Mouse (Mus musculus): ENCODE results near the gene Ccdc125. TPM values are rescaled to one million over a fixed set of nuclear protein-coding genes. Genes with fewer than 3 reads are reported as not detected.

The Ccdc125 gene
- polyA plus RNA-seq (2015; fragmentation: Nextera tagmentation; extraction: Ambion mirVana) = 8.3 and 10.5 TPM in 2 replicates

DNA sequence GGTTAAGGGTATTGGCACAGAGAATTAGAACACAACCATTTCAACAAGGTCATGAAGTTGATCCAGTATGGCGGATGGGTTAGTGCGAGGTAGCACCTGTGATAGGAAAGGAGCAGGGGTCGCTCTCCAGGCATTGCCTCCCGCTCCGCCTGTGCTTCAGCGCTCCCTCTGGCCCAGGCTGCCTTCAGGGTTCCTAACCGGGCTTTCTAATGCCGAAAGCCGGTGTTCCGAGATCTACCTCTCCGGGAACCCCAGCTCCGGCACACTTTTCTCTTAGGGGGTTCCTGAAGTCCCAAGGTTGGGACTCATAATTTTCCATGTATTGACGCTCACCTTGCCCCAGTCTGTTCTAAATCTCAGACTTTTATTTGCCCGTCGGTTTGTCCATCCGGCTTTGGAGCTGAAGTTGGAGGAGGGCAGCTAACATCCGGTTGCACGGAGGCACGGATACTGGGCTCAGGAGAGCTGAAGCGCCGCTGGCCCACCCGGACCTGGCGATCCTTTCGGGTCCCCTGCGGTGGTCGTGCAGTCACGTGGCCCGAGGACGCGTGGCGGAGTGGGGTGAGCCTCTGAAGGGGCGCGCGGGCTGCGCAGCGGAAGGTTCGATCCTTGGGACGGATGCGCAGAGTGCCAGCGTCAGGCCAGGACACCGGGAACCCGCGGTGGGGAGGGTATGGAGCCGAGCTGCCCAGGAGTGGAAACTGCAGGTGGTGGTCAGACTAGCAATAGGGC, at the start of gene Ccdc125:
Ccdc125 (plus strand) TSS at position 427 of the 732 bp plus-strand sequence.

GRCm38 (mm10) chr13:100650550-100651438, 18.7 kb upstream of the Ccdc125 start, which contains the start of the genes Ak6 and Rad17:
Ak6 (plus strand) TSS chr13:100650979.
Rad17 (minus strand) TSS chr13:100651051.

DNA sequence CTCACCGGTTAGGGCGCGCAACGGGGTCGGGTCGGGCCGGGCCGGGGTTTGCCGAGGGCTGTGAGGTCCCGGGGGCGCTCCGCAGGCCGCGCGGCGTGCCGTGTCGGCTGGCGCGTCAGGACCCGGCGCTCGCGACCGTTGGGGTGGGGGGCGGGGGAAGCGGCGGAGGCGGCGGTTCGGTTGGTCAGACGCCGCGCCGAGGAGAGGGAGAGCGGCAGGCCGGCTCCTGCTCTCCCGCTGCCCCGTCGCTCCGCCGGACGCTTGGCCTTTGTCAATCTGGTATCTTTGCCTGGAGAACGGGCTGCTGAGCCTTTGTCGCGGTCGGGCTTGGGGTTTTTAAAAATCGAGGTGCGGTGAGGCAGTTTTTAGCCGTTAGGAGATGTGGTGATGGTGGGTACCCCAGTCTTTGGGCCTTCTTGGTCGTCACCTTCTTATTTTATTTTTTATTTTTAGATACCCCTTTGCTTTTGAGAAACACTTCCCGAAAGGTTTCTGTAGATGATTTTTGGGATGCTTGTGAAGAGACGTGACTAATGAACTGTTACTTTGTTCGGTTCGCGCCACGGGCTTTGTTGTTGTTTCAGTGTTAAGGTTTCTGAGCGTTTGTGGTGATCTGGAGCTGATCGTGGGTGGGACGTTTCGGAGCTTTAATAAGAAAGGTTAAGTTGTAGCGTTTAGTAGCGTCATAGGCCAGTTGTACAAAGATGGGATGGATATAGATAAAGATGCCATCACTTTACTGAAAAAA, 17.9 kb upstream of the Ccdc125 start, which contains the start of gene Taf9:
Taf9 (plus strand) TSS at position 141 of the 748 bp plus-strand sequence.

DNA sequence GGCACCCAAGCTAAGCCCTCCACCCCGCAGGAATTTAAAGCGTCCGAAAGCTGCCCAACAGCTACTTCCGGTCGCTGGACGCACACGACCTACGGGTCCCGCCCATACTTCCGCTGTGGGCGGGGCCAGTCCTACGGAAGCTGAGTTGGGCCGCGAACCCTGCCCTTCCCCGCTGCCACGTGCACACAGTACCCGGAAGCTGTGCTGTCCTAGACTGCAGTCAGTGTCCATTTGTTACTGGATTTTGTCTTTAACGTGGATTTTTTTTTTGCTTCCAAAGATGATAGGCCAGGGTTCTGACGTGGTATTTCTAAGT, 61.3 kb downstream of the Ccdc125 start, which contains the start of gene Cdk7:
Cdk7 (minus strand) TSS at position 79 of the 316 bp plus-strand sequence.

GRCm38 (mm10) chr13:100744036-100744744, 74.7 kb downstream of the Ccdc125 start, which contains the start of gene Mrps36:
Mrps36 (minus strand) TSS chr13:100744659.

Other genes with a start within 250 kb of the Ccdc125 start
- gene Naip1, start 216.8 kb upstream of the Ccdc125 start, polyA plus RNA-seq (2015; fragmentation: Nextera tagmentation; extraction: Ambion mirVana) = not detected in 2 replicates
- 39.6 and 41.1 TPM in 2 replicates for gene Gtf2h2, start 177.1 kb upstream of the Ccdc125 start, polyA plus RNA-seq (2015; fragmentation: Nextera tagmentation; extraction: Ambion mirVana)
- 0.25 and 0.28 TPM in 2 replicates for gene Ocln, start 117.0 kb upstream of the Ccdc125 start, polyA plus RNA-seq (2015; fragmentation: Nextera tagmentation; extraction: Ambion mirVana)
- 0.67 and 0.91 TPM in 2 replicates for gene Marveld2, start 52.7 kb upstream of the Ccdc125 start, polyA plus RNA-seq (2015; fragmentation: Nextera tagmentation; extraction: Ambion mirVana)
- gene Ak6, start 18.7 kb upstream of the Ccdc125 start, polyA plus RNA-seq (2015; fragmentation: Nextera tagmentation; extraction: Ambion mirVana) = 202 and 214 TPM in 2 replicates
- 16.4 and 18.2 TPM in 2 replicates for gene Rad17, start 18.7 kb upstream of the Ccdc125 start, polyA plus RNA-seq (2015; fragmentation: Nextera tagmentation; extraction: Ambion mirVana)
- gene Taf9, start 18.1 kb upstream of the Ccdc125 start, polyA plus RNA-seq (2015; fragmentation: Nextera tagmentation; extraction: Ambion mirVana) = 30.0 and 42.4 TPM in 2 replicates
- gene Cdk7, start 61.2 kb downstream of the Ccdc125 start, polyA plus RNA-seq (2015; fragmentation: Nextera tagmentation; extraction: Ambion mirVana) = 54.3 and 54.8 TPM in 2 replicates
- gene Mrps36, start 74.9 kb downstream of the Ccdc125 start, polyA plus RNA-seq (2015; fragmentation: Nextera tagmentation; extraction: Ambion mirVana) = 166 and 190 TPM in 2 replicates
- gene Cenph, start 106.2 kb downstream of the Ccdc125 start, polyA plus RNA-seq (2015; fragmentation: Nextera tagmentation; extraction: Ambion mirVana) = 58.5 and 69.3 TPM in 2 replicates
- gene Ccnb1, start 116.9 kb downstream of the Ccdc125 start, polyA plus RNA-seq (2015; fragmentation: Nextera tagmentation; extraction: Ambion mirVana) = 192 and 221 TPM in 2 replicates
- 29.0 and 34.3 TPM in 2 replicates for gene Slc30a5, start 163.7 kb downstream of the Ccdc125 start, polyA plus RNA-seq (2015; fragmentation: Nextera tagmentation; extraction: Ambion mirVana)

Measured in spleen, postnatal 0 days (tissue).